Mouse (Mus musculus) kidney, embryonic 16.5 days (tissue): Measurements from ENCODE around the gene D630023F18Rik. TPM values are rescaled to one million over a fixed set of nuclear protein-coding genes. Genes with fewer than 3 reads are reported as not detected.

ENCODE experiments used
- ATAC-seq: fragments of 200-750 bp; cut with Nextera tagmentation; 2 replicates; pipeline ENCODE4 v1.8.0; 2017; ENCODE audit warnings: moderate TSS enrichment; ENCODE audit not compliant: low FRiP score, low TSS enrichment
- H3K27ac ChIP-seq: fragments of 300-500 bp; sonication (generic); 2 replicates; pipeline ENCODE4 v1.5.1; 2014; ENCODE audit warnings: low read length
- H3K27me3 ChIP-seq: fragments of 300-500 bp; sonication (generic); 2 replicates; pipeline ENCODE4 v1.6.1; 2014; ENCODE audit warnings: low read length, control low read depth, mixed read lengths; ENCODE audit not compliant: insufficient read depth
- H3K36me3 ChIP-seq: fragments of 300-500 bp; sonication (generic); 2 replicates; pipeline ENCODE4 v1.6.1; 2014; ENCODE audit warnings: low read length, control low read depth, mixed read lengths; ENCODE audit not compliant: insufficient read depth
- H3K4me1 ChIP-seq: fragments of 300-500 bp; sonication (generic); 2 replicates; pipeline ENCODE4 v1.6.1; 2014; ENCODE audit warnings: low read length, control low read depth, mixed read lengths; ENCODE audit not compliant: insufficient read depth
- H3K4me2 ChIP-seq: fragments of 300-500 bp; sonication (generic); replicated peaks from 2 replicates; pipeline ENCODE4 v1.6.1; 2014; ENCODE audit warnings: low read depth, low read length
- H3K4me3 ChIP-seq: fragments of 300-500 bp; sonication (generic); 2 replicates; pipeline ENCODE4 v1.5.1; 2014; ENCODE audit warnings: mild to moderate bottlenecking, low read length
- H3K9ac ChIP-seq: fragments of 300-500 bp; sonication (generic); replicated peaks from 2 replicates; pipeline ENCODE4 v1.6.1; 2014; ENCODE audit warnings: low read length
- H3K9me3 ChIP-seq: fragments of 300-500 bp; sonication (generic); 2 replicates; pipeline ENCODE4 v1.6.1; 2016; ENCODE audit warnings: low read length, control low read depth
- WGBS: fragments of 180-500 bp; shearing (Covaris S2); extraction: QIAGEN DNeasy Blood & Tissue Kit; methylation state at CpG from one replicate; pipeline ENCODE4 v1.1.7; 2014; 5-methylcytosine and 5-hydroxymethylcytosine counted together
- polyA plus RNA-seq: library from polyadenylated mRNA; unstranded; fragments of >200 nt; fragmentation: Nextera tagmentation; extraction: Ambion mirVana; gene quantifications from 2 replicates; pipeline ENCODE4 v1.2.1, GENCODE M21; 2015

D630023F18Rik gene
- polyA plus RNA-seq, 1 experiment from 2014 or later: 2.0 TPM

DNA sequence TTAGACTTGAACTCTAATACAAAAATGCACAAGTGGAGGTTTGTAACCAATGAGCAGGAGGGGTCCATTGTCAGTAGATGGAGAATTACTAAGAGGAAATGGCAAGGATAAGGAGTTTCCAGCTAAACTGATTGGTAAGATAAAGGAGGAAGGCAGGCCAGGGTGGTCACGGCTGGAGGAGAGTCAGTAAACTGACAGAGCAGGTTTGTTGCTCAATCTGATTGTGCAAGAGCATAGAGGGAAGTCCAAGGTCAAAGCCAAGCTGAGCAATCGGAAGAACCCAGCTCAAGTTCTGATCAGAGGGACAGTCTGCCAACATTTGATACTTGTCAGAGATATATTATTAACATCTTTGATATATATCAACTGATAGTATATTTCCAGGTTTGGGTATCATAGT is 32.6 kb downstream of the D630023F18Rik start:
- 71% methylated on average over 2 of the region's 2 CpGs for WGBS
- Histone ChIP-seq H3K4me1 (no peaks in the 10 kb centered on the region), H3K4me2 (no peak overlapping the region), H3K36me3 (no peaks in the 10 kb centered on the region), H3K9ac (no peak overlapping the region), H3K27me3 (no peaks in the 10 kb centered on the region), H3K27ac (no peak overlapping the region), H3K9me3 (no peaks in the 10 kb centered on the region), H3K4me3 (no peak overlapping the region)
- ATAC-seq: no peak

DNA sequence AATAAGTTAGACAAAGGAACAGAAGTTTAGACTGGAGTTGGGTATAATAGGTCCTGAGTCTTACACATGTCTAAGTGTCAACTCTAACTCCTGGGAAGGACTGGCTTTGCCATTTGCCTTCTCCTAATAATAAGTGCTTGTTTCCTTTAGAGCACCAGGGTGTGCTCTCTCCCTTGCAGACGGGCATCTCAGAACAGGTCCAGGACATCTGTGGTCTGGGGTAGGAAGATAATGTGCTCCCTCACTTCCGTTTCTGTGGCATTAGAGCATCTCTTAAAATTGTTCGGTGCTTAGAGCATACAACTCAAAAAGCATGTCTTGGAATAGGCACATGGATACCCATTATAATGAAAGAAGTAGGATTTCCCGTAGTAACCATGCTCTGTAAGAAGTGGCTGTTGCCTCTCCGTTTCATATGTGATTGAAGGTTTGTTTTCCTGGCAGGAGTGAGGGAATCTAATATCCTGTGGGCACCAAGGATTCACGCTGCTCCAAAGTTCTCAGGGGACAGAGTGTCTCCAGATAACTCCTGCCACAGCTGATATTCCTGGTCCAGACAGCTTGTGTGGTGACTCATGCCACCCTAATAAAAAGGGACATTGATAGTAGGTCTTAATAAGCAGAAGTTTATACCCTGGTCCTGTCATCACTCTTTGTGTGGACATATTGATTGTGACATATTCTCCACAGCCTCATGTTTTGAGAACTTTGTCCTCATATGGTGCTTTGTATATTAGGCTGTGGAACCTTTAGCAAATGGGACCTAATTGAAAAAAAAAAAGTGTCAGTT is 34.3 kb downstream of the D630023F18Rik start:
- H3K36me3 ChIP-seq: no peaks in the 10 kb centered on the region
- H3K9ac ChIP-seq: no peak overlapping the region
- H3K9me3 ChIP-seq: no peaks in the 10 kb centered on the region
- no peaks in the 10 kb centered on the region for H3K4me1 ChIP-seq
- no peak overlapping the region for H3K4me2 ChIP-seq
- H3K4me3 ChIP-seq: no peak overlapping the region
- WGBS: 65% methylated on average over 6 of the region's 6 CpGs
- H3K27me3 ChIP-seq: no peaks in the 10 kb centered on the region
- ATAC-seq: no peak
- H3K27ac ChIP-seq: no peak overlapping the region

DNA sequence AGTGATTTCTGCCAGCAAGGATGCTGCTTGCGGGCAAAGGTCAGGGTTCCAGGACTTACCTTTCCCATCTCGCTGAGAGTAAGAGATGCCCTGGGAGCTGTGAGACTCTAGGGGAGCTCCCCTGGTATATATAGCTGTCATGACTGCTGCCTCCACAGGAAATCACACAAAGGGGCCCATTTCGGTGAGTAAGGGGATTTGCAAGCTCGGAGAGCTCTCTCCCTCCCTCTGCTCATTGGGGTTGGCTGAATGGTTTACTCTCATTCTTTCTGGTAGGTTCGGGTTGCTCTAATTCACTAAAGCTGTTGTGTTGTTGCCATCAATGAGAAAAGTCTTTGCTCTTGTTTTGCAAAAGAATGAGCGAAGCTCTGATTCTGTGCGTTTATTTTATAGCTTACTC is 40.8 kb downstream of the D630023F18Rik start, which contains the start of gene Crygb:
TSS of gene Crygb (minus strand) at position 101 of the 400 bp plus-strand sequence.
- Histone ChIP-seq H3K4me2 (no peak within 1 kb of the TSS), H3K27ac (no peak within 1 kb of the TSS), H3K36me3 (no peaks in the 10 kb centered on the region), H3K9ac (no peak within 1 kb of the TSS), H3K4me1 (no peaks in the 10 kb centered on the region), H3K27me3 (no peaks in the 10 kb centered on the region), H3K9me3 (no peaks in the 10 kb centered on the region), H3K4me3 (no peak within 1 kb of the TSS)
- 46% methylated on average over 7 of the region's 7 CpGs for WGBS
- ATAC-seq: no peak

GRCm38 (mm10) chr1:65075607-65076006 is 47.4 kb downstream of the D630023F18Rik start:
- Histone ChIP-seq H3K4me1 (no peaks in the 10 kb centered on the region), H3K27me3 (no peaks in the 10 kb centered on the region), H3K4me3 (no peak overlapping the region), H3K27ac (no peak overlapping the region), H3K9me3 (no peaks in the 10 kb centered on the region), H3K36me3 (no peaks in the 10 kb centered on the region), H3K4me2 (no peak overlapping the region), H3K9ac (no peak overlapping the region)
- 20% methylated on average over 5 of the region's 5 CpGs for whole genome bisulfite sequencing
- ATAC-seq: no peak

DNA sequence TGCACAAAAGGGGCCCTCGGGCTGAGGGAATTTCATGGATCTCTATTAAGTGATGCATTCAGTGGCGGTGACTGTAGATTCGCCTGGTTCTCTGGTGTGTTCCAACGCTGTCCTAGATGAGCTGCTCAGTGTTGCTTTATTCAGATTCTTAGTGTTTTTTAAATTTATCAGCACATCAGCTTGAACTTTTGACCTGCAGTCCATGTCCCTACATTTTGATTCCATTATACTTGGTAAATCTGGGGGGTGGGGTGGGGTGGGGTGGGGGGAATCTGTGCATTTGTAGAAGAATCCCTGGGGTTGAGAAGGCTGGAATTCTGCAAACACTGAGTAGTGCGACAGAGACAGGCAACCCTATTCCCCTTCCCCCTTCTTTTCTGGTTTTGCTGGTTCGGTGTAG is 49.4 kb downstream of the D630023F18Rik start, which contains the start of gene Crygc:
TSS of gene Crygc (minus strand) at position 101 of the 400 bp plus-strand sequence.
- no peaks in the 10 kb centered on the region for H3K36me3 ChIP-seq
- no peaks in the 10 kb centered on the region for H3K4me1 ChIP-seq
- H3K4me3 ChIP-seq: no peak within 1 kb of the TSS
- no peak within 1 kb of the TSS for H3K9ac ChIP-seq
- no peak within 1 kb of the TSS for H3K4me2 ChIP-seq
- no peaks in the 10 kb centered on the region for H3K9me3 ChIP-seq
- H3K27me3 ChIP-seq: no peaks in the 10 kb centered on the region
- WGBS: 87% methylated on average over 6 of the region's 6 CpGs
- H3K27ac ChIP-seq: no peak within 1 kb of the TSS
- no peak for ATAC-seq

- Histone ChIP-seq H3K27ac (no peak overlapping the region), H3K9me3 (no peaks in the 10 kb centered on the region), H3K4me3 (no peak overlapping the region), H3K4me2 (no peak overlapping the region), H3K4me1 (no peaks in the 10 kb centered on the region), H3K9ac (no peak overlapping the region), H3K36me3 (no peaks in the 10 kb centered on the region), H3K27me3 (no peaks in the 10 kb centered on the region)
- ATAC-seq: no peak
Observed at GRCm38 (mm10) chr1:65067842-65068241, 55.2 kb downstream of the D630023F18Rik start.

DNA sequence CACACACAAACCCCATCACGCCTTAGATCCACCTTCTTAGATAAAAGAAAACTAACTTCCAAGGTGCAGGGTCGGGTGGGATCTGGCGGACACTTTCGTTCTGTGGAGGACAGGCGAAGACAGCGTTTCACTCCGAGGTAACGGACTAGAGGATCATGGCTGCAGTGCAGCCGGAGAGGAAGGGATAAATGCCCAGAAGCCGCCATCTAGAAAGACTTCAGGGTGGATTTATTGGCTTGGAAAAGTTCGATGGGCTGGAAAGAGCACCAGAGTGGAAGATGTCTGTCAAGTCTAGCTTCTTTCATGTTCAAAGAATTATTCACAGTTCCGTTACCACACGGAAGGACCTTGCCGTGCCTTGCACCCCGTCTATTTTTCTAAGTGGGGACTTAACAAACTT is 58.8 kb downstream of the D630023F18Rik start:
- WGBS: 50% methylated on average over 15 of the region's 15 CpGs
- no peak for ATAC-seq
- H3K4me2 ChIP-seq: no peak overlapping the region
- no peak overlapping the region for H3K4me3 ChIP-seq
- H3K4me1 ChIP-seq: no peaks in the 10 kb centered on the region
- no peaks in the 10 kb centered on the region for H3K36me3 ChIP-seq
- H3K27me3 ChIP-seq: no peaks in the 10 kb centered on the region
- H3K9ac ChIP-seq: no peak overlapping the region
- no peaks in the 10 kb centered on the region for H3K9me3 ChIP-seq
- no peak overlapping the region for H3K27ac ChIP-seq

DNA sequence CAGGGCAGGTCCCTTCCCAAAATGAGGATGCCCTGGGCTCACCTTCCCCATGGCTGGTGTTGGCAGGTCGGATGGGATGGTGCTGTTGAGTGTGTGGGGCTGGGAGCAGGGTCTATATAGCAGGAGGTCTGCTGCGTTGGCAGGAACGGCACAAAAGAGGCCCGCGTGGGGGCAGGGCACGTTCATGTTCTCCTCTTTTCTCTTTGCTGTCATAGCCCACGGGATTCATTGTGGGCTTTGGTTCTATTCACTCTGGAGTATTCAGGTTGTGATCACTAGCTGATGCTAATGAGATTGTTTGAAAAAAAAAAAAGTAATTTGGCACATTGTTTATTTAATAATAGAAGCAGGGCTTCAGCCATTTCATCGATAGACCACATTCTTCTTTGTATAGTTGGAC is 59.7 kb downstream of the D630023F18Rik start, which contains the start of gene Crygd:
TSS of gene Crygd (minus strand) at position 101 of the 400 bp plus-strand sequence.
- ATAC-seq: no peak
- no peak within 1 kb of the TSS for H3K9ac ChIP-seq
- H3K9me3 ChIP-seq: no peaks in the 10 kb centered on the region
- no peak within 1 kb of the TSS for H3K4me2 ChIP-seq
- H3K27ac ChIP-seq: no peak within 1 kb of the TSS
- WGBS: 92% methylated on average over 8 of the region's 8 CpGs
- no peaks in the 10 kb centered on the region for H3K4me1 ChIP-seq
- H3K36me3 ChIP-seq: no peaks in the 10 kb centered on the region
- no peak within 1 kb of the TSS for H3K4me3 ChIP-seq
- no peaks in the 10 kb centered on the region for H3K27me3 ChIP-seq
